Mouse (Mus musculus) gastrocnemius, adult 18-20 months (tissue): ENCODE data around the gene Tram2. TPM values are rescaled to one million over a fixed set of nuclear protein-coding genes. Genes with fewer than 3 reads are reported as not detected.

Experiments used
- DNase-seq: peaks from one replicate; pipeline ENCODE4 v3.0.0; 2021; ENCODE audit warnings: low spot score
- long read RNA-seq, 2 experiments: library from polyadenylated mRNA; stranded (forward); transcript quantifications; one replicate each; pipeline ENCODE4 v2.0.0; 2021
- total RNA-seq, 2 experiments: library from RNA; stranded (reverse); gene quantifications; 2 replicates each; pipeline ENCODE4 v1.2.3; 2021

Gene Tram2
- 1 to 10 TPM; 2.4 to 2.5 TPM for total RNA-seq
- long read RNA-seq, experiment 1: 0 reads
- long read RNA-seq, experiment 2, partial matches to known transcripts: 1 of 1 reads
- long read RNA-seq, experiment 2, other reads (novel, unspliced or antisense): 0 of 1 reads

DNA sequence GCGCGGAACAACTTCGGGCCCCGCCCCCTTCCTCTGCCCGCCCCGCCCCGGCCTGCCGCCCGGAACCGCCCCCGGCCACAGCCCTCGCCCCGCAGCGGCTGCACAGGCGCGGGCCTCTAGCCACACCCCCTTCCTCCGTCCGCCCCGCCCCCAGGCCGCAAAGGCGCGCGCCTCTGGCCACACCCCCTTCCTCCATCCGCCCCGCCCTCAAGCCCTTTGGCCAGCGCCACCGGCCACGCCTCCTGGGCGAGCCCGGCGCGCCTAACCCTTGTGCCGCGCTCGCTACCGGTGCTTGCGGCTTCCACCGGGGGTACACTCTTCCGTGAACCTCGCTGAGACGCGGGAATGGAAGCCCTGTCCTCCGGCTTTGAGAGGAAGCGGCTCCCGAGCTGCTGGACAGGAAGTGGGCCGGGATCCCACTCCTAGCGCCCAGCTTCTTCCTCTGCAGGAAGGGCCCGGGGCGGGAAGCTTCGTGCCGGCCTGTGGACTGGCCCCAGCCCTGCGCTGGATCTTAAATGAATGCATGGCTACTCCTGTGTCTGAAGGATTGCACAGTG, at the start of gene Tram2:
Tram2 (minus strand) TSS at position 13 of the 557 bp plus-strand sequence.
- DNase-seq: peak; percentile 95

DNA sequence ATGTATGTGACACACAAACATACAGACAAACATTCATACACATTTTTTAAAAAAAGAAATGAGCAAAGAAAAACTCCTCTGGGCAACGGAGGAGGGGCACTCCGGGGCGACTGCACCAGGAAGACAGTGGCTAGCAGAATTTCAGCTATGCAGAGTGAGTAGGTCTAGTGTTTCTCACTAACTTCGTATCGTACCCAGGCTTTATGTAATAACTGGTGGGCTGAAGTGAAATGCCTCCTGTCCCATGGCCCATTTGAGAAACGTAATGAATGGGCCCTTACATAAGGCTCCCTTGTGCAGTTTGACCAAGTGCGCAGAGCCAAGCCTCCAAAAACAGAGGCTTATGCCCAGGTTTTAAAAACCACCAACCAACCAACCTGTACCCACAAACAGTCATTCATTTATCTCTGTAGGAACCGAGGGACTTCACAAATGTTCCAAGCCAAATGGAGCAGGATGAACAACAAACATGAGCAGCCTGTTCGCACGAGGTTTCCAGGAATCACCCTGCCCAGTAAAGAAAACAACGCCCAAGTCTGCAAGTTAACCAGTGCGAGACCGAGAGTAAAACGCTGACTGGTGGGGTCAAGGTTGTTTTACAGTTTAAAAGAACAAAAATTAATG, 45.8 kb upstream of the Tram2 start:
- DNase-seq: no peak

DNA sequence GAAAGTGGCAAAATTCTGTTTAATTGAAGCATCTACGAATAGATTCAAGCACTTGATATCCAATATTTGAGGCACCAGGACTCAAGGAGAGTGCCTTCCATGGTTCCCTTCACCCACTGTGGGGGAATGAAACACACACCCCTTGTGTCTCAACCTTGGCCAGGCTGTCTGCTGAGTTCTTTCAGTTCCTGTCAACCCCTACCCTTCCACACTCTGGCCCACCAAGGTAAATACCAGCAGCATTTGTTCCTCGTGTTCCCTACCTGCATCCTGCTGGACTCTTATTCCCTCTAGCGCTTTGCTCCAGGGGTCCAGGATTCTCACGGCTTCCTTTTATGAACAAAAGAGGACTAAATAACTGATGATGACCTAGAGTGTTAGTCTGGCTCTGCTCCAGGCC, 24.8 kb upstream of the Tram2 start:
- DNase-seq: no peak

DNA sequence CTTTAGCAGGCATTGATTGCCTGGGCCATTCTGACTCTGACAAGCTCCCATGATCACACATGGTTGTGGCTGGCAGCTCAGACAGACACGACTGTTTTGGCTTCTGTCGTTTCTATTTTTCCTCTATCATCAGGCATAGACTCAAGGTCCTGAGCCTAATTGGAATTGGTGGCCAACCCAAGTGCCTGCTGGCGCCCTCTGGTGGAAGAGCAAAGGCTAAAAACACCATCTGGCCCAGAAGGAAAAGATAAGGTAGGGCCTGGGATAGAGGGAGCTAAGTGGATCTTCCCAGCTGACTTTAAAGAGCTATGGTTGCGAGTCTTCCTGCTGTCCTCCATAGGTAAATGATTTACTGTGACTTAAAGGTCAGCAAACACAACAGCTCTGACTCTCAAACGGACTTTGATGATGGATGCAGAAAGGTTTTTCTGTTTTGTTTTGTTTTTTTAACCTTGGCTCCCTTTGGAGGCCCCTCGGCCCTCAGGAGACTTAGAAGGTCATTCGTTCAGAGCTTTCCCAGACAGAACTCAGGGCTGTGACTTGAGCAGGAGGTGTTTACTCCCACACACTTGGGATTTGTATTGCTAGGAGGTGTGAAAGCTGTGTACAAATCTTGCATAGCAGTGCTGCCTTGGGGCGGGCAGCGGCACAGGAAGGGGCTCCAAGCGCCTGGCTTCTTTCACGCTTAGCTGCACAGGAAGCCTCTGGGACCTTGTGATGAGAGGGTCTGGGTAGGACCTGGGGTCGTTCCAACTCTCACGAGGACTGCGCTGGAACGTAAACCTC, 22.4 kb upstream of the Tram2 start:
- DNase-seq: peak; percentile 71

DNA sequence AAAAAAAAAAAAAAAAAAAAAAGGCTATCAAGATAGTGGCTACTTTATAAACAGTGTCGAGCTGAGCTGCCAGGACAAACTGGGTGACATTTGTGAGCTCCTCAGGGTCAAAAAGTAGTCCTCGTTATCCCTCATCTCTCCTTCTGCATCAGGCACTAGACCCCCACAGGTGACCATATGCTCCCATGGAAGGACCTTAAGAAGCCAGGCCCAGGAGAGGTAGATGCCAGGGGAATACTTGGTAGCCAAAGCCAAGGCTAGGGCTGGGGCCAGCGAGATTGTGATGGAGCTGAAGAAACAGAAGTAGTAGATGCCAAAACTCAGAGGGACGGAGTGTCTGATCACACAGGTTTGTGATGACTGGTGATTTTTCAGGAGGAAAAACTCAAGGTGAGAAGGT, 21.7 kb upstream of the Tram2 start:
- DNase-seq: no peak

DNA sequence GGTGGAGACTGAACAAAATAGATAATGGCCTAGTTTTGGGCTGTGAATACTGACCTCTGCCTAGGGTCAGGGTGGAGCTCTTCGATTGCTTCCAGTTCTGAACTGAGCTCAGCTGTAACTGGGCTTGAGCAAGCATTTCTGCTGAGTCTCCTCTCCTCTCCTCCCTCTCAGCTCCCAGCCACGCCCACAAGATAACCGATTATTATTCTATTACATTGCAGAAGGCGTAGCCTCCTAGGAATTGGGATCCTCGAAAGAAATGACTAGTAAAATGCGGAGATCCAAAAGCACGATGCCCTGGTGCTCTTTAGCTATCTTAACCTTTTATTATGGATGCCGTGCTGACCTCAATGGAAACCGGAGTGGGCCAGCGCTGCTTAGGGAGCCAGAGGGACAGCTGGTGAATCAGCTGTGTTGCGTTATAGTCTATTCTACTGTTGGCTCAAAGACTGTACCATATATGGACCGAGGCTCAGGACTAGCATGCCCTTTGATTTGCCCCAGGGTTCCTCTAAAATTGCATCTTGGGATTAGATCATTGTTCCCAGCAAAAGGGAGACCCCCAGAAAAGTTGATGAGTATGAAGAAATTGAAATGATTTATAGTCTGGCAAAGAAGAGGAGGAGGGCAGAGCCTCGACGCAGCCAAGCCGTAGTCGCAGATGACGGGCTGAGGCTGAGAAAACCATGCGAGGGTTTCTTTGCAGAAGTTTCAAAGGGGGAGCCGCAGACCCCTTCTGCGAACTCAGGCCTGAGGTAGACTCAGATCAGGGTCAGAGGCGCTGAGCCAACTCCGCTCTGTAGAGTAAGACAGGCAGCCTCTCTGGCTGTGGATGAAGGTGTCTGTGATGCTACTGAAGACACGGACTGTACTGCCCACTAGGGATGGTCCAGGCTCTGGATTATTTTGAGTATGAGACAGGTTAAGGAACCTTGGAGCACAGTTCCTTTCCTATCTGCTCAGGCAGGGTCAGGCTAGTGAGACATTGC, 18.3 kb upstream of the Tram2 start:
- DNase-seq: peak; percentile 48

DNA sequence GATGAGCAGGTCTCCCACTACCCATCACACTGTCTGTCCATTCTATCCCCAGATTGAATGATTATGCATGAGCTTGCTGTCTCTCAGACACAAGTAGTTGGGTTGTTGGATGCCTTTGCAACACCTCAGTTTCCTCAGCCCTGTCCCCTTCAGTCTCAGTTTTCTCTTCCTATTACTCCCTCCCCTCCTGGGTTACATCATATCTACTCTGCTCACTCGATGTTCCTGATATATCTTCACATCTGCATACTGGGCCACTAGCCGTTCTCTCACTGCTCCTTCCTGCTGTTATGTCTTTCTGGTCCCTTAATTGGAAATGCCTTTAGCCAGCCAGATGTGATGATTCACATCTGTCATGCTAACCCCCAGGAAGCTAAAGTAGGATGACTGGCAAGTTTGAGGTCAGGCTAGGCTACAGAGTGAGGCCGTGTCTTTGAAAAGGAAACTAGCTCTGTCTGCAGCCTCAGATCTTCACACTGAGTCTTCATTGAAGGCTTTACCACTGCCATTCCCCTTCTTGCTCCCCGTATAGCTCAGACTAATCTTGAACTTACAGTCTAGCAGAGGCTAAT, 15.7 kb upstream of the Tram2 start:
- DNase-seq: no peak

DNA sequence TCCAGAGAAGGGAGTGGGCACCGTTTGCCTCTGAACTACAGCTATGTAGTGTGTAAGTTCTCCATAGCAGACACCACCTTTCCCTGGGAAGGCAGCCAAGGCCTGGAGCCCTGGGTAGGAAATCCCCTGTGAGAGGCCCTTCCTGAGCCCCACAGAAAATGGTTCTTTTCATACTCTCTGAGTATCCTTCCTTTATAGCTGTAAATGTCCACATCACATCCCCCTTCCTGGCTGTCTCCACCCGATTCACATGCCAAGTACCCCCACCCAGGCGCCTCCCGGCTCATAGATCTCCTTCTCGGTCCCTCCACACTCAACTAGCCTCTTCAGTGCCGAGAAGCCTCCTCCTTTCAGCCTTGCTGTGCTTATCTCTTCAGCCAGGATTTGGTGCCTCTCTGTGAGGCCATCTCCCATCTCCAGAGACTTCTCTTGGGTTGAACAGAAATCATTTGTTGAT, 10.7 kb upstream of the Tram2 start:
- DNase-seq: no peak

DNA sequence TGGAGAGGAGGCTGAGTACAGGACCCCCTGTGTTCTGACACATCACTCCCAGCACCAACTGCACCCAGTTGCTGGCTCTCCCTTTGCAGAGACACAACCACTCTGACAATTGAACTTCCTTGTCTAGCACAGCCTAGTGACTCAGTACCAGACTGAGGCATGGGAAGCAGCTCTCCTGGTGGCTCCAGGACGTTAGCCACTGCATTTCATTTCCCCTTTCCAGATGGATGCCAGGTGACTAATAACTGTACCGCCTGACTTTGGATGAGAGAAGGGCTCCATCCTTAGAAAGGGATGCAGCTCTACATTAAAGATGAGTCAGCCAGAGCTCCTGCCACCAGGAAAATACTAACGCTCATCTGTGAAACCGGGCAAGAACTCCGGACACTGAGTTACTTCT, 7.3 kb upstream of the Tram2 start:
- no peak for DNase-seq

DNA sequence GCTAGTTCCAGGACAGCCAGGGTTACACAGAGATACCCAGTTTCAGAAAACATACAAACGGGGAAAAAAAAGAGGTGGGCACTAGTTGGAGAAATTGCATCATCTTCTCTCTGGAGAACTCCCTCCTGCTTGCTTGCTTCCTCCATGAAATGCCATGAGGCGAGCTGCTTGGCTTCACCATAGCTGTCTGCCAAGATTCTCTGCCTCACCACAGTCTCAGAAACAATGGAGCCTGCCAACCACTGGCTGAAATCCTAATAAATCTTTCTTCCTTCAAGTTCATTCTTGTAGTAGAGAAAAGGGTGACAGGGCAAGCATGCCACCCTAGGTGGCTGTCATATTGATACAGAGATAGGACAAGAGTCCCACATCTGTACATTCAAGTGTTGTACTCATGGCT, 5.6 kb upstream of the Tram2 start:
- DNase-seq: no peak

- no peak for DNase-seq
Observed at GRCm38 (mm10) chr1:21080362-21080761, 1.3 kb upstream of the Tram2 start.

DNA sequence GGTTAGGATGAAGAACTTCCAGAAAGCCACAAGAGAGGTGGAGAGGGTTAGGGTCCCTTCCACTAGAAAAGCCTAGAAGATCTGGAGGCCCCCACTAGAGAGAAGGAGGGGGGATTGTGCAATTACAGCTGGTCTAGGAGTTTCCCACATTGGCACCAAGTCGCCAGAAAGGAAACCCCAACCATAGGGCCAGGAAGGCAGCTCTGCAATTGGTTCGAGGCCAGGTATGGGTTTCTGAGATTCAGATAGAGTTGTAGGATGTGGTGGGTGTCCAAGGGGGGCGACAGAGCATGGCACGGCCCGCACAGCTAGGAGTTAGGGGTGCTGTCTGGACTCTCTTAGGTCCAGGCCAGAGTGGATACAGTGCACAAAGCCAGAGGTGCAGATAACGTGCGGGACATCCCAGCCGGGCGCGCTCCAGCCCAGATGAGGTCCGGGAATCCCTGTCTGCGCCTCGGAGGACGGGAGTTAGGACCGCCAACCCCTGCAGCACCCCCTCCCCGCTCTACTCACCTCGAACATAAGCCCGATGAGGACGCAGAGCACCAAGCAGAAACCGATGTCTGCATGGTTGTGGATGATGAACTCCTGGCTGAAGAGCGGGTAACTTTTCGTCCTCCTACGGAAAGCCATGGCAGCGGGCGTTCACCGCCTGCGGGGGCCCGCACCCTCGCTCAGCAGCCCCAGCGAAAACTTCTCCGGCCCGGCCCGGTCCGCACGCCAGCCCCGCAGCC, 381 bp downstream of the Tram2 start:
- no peak for DNase-seq

- no peak for DNase-seq
Observed at GRCm38 (mm10) chr1:21077619-21078018, 1.4 kb downstream of the Tram2 start.

GRCm38 (mm10) chr1:21077191-21077590, 1.8 kb downstream of the Tram2 start:
- no peak for DNase-seq

DNA sequence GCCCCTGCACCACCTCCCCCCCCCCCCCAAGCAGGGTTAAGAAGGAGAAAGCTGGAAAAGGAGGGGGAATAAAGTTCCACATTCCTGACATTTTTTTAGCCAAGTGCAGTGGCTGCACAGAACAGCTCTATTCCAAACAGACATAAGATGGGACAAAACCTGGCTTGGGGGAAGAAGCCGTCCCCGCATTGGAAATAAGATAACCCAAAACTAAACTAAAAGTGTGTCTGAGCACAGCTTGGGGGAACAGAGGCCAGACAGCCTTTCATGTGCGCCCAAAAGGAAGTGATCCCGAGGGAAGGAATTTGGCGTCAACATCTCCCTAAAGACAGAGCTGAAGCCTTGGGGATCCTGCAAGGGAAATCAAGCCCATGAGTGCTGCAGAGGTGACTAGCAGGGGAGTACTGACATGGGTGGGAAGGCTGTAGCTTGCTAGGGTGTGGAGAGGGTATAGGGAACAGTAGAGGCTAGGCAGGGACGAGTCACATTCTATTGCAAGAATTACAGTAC, 3.0 kb downstream of the Tram2 start:
- no peak for DNase-seq

GRCm38 (mm10) chr1:21074231-21074630, 4.8 kb downstream of the Tram2 start:
- DNase-seq: no peak

- no peak for DNase-seq
Observed at GRCm38 (mm10) chr1:21072875-21073444, 6.1 kb downstream of the Tram2 start.

- no peak for DNase-seq
Observed at GRCm38 (mm10) chr1:21070658-21071057, 8.4 kb downstream of the Tram2 start.

- DNase-seq: no peak
Observed at GRCm38 (mm10) chr1:21069830-21070522, 9.1 kb downstream of the Tram2 start.
